Mouse (Mus musculus) urinary bladder, postnatal 25 days (tissue): ENCODE results near the gene Dop1a.

ENCODE experiments used
- DNase-seq: peaks from one replicate; pipeline ENCODE4 v3.0.0; 2022; ENCODE audit warnings: low spot score

The Dop1a gene

GRCm38 (mm10) chr9:86466990-86467870, at the start of gene Dop1a:
Gene Dop1a, plus strand, starts transcription at chr9:86467154.
- DNase-seq, result peak; percentile 92

GRCm38 (mm10) chr9:86417971-86418370, 49.0 kb upstream of the Dop1a start:
- no peak for DNase-seq

- DNase-seq, result no peak
Observed at GRCm38 (mm10) chr9:86419366-86419765, 47.6 kb upstream of the Dop1a start.

GRCm38 (mm10) chr9:86423331-86423730, 43.6 kb upstream of the Dop1a start:
- DNase-seq, result no peak

- DNase-seq, result no peak
Observed at GRCm38 (mm10) chr9:86435510-86435909, 31.4 kb upstream of the Dop1a start.

DNA sequence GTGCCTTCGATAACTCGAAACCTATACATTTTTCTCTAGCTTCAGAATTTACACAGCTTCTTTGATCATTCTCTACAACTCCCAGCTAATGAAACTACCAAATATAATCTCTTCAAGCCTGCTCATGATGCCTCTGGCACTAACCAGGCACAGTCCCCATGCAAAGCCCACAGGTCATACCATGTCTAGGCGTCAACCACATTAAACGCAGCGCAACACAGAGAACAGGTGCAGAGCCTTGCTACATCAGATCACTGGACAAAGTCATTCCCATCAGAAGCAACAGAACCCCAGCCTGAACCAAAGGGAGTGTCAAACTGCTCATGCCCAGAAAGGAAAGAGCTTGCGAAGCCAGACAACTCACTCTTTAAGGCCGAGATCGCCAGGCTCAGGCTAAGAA, 30.3 kb upstream of the Dop1a start:
- DNase-seq, result no peak

GRCm38 (mm10) chr9:86438337-86439009, 28.5 kb upstream of the Dop1a start:
- DNase-seq, result no peak

- no peak for DNase-seq
Observed at GRCm38 (mm10) chr9:86442248-86442647, 24.7 kb upstream of the Dop1a start.

- no peak for DNase-seq
Observed at GRCm38 (mm10) chr9:86446847-86447246, 20.1 kb upstream of the Dop1a start.

DNA sequence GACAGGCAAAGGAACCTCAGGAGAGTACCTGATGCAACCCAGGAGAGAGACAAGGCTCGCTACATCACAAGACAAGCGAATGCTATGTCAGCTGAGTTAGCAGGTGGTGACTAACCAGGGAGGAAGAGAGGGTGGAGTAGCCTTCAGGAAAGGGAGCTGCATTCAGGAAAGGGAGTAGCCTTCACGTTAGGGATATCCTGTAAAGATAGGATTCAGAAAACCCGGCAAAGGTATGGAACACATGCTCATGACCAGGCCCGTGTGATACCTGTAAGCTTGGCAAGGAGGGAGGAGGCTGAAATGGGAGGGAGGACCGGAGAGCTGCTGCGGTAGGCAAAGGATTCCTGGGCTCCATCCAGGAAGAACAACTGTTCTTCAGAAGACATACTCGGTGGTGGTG, 19.5 kb upstream of the Dop1a start:
- no peak for DNase-seq

DNA sequence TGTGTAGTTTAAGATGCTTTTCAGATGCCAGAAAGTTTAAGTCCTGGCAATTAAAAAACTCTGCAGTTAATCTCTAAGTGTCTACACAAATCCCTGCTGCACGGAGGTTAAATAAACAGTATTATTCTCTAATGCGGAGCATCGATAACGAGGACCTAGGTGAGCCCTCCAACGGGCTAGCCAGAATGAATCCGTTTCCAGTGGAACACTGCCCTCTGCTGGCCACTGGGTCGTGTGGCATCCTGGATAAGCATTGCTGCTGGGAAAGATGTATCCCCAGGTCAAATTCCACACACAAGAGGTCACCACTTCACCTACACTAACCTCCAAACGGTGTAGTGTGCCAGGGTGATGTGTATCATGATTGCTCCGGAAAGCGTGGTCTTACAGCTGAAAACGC, 17.4 kb upstream of the Dop1a start:
- DNase-seq, result peak; percentile 83

GRCm38 (mm10) chr9:86451094-86451493, 15.9 kb upstream of the Dop1a start:
- no peak for DNase-seq

GRCm38 (mm10) chr9:86451617-86452016, 15.3 kb upstream of the Dop1a start:
- peak; percentile 44 for DNase-seq

- no peak for DNase-seq
Observed at GRCm38 (mm10) chr9:86453626-86454025, 13.3 kb upstream of the Dop1a start.

DNA sequence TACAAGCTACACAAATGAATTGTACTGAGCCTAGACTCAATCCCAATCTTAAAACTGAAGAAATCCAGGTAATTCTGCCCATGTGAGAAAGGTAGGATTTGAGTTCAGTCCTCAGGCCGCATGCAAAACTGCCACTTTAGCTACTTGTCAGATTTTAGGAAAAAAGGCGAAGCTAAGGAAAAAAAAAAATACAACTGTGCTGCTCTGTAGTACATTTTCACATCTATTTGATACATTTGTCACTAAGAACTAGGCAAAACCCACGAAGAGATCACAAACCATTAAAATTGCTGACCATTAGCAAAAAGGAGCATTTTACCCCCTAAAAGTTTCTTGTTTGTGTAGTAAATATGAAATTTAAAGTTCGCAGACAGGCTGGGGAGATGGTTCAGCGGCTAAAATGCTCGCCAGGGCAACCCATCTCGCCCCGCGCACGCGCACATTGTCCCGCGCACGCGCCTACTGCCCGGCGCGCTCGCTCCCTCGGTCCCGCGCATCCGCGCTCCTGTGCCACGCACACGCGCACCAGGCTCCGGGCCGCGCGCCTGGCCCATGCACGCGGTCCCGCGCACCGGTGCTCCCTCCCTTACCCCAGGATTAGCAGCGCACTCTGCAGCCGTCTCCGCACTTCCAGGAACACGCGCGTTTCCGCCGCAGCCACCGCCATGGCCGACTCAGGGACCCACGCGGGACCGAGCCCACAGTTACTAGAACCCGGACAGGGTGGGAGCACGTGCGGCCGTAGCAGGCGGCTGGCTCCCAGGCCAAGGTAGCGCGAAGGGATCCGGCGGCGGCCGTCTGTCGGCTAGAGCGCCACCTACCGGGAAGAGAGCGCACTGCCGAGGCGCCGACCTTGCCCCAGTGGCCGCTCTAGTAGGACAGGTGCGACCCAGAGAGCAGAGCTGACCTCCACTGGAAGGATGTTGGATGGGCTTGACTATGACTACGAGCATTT, 2.5 kb upstream of the Dop1a start, which contains the start of gene Ube2cbp:
Gene Ube2cbp (minus strand): TSS at position 800 of the 955 bp plus-strand sequence.
- peak; percentile 89 for DNase-seq

GRCm38 (mm10) chr9:86475956-86476355, 9.0 kb downstream of the Dop1a start:
- no peak for DNase-seq

- no peak for DNase-seq
Observed at GRCm38 (mm10) chr9:86476763-86477162, 9.8 kb downstream of the Dop1a start.

GRCm38 (mm10) chr9:86478414-86479093, 11.6 kb downstream of the Dop1a start:
- DNase-seq, result no peak

- no peak for DNase-seq
Observed at GRCm38 (mm10) chr9:86482236-86482635, 15.3 kb downstream of the Dop1a start.

GRCm38 (mm10) chr9:86491740-86492139, 24.8 kb downstream of the Dop1a start:
- DNase-seq, result no peak

DNA sequence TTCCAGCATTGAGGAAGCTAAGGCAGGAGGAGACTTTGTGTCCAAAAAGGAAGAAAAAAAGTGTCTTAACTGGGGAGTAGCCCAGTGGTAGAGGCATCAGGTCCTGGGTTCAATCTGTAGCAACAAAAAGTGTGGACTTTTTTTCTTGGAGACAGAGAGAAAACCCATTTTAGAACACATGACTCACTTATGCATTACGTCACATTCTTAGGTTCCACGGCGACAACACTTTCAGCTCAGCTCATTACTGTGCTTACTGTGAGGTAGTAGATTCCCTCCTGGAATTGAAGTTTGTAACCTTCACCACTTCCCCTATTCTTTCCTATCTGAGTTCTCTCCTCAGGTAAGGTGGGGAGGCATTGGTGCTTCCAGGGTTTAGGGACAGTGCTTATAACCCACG, 29.3 kb downstream of the Dop1a start:
- no peak for DNase-seq

DNA sequence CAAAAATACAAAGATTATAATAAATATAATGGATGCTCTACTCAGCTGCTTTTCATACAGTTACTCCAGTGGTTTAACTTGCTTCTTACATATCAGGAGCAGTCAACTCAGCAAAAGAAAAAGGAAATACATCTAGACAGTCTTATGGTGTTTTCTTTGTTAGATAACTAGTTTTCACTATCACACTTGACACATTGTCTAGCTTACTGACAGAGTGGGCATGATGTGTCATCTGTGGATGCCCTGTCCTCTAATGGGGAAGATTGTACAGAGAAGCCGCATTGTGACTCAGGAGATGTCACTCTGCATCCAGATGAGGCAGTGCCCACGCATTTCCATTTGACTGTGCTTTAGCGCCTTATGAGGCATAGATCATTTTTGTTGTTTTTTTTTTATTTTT, 32.1 kb downstream of the Dop1a start:
- no peak for DNase-seq
